Mouse (Mus musculus) gastrocnemius, postnatal 4 days (tissue): ENCODE data around the gene Pard3. TPM values are rescaled to one million over a fixed set of nuclear protein-coding genes. Genes with fewer than 3 reads are reported as not detected.

Experiments used
- DNase-seq, 2 experiments: peaks; one replicate each; pipeline ENCODE4 v3.0.0; 2021 to 2022; ENCODE audit warnings: low spot score in 2 of 2, mixed read lengths in 2 of 2
- total RNA-seq, 2 experiments: library from RNA; stranded (reverse); gene quantifications; 2 replicates each; pipeline ENCODE4 v1.2.3; 2021

The Pard3 gene
- total RNA-seq, 2 experiments from 2014 or later, result 48.7 to 52.2 TPM

DNA sequence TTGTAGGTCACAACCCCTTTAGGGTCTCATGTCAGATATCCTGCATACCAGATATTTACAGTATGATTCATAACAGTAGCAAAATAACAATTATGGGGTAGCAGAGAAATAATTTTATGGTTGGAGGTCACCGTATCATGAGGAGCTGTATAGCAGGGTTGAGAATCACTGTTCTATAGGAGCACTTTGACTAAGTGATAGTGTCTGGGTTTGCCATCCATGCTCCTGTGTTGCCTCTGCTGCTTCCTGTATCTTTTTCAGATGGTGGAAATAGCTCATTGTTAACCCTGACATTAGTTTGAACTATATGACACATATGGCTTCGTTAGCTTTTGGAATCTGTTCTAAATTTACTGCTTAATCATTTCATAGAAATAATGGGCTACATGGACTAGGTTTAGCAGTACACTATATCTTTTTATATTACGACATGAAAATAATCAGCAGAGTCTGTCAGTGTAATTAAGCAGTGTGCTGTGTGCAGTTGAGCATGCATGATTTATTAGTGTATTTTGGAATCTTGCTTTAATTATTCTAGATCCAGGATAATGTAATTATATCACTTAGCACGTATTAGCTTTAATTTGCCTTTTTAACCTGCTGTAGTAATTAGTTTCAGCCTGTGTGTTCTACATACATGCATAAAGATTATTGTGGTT lies 347.6 kb downstream of the Pard3 start:
- no peak for DNase-seq

DNA sequence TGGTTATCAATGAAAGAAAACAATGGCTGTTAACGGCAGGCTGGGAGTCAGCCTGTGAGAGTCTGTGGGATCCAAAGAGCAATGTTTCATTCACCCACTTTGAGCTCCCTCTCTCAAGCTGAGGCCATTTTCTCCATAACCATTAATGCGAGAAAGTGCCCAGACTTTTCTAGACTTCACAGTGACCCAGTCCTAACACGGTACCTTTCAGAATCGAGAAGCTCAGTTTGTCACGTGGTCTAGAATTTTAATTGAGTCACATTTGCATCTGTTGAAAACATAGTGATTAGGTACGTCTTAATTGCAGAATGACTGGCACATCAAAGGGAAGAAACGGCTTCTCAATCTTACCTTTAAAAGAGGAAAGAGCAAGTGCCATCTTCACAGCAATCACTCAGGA lies 359.3 kb downstream of the Pard3 start:
- DNase-seq, result no peak

DNA sequence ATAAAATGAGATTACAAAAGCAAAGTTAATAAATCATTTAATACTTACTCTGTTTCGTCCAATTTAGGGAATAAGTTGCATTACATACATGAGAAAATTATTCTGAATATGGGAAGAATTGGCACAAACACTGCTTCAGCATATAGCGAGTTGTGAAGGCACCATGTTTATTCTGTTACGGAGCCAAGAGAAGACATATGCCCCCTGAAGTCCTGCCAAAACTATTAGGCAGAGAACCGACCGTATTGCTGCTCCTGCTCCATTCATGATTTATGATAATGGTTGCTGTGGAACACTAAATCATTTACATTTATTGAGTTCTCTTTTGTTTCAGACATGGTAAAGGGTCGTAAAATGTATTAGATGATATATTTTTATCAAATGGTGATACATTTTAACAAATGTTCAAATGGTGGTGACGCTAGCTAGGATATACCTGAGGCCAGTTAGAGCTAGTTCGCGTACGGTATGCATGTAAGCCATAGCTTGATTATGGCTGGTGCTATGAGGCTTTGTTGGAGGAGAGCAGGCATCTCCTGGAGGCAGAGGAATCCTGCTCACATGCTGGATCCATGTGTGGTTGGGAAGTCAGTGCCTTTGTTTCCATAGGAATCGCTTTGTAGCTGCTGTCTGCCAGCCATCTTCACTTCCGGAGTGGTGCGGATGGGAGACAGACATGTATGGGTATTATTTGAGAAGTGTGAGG lies 360.7 kb downstream of the Pard3 start:
- DNase-seq, result no peak

DNA sequence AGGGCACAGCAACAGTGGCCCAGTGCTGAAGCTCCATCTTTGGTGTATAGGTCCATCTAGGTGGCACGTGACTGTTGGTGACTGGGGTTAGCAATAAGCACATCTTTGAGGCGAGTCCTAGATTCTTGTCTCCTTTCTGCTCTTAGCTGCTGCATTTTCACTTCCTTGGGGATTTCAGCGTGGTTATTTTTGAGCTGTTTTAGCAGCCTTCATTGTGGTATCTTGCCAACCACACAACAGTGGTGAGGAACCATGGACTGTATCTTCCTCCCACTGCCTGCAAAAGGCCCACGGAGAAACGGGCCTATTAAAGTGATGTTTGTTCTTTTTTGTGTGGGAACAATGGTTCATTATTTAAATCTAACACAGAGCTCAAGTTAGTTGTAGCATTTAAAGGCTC lies 363.2 kb downstream of the Pard3 start:
- DNase-seq, result no peak

DNA sequence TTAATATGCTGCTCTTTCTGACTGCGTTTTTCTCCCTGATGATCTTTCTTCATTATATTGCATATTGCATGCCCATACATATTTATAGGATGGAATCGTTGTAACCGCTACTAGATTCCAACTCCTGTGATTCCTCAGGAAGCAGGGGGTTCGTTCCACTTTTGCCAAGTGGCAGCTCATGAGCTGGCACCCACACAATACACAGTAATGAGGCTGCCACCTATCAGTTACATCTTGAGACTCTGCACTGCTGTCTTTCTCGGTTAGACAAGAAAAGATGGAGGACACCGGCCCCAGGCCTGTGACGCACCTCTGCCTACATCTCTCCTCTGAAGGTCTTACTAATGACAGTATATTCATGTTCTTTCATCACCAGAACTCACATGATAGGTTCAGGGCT lies 364.3 kb downstream of the Pard3 start:
- no peak for DNase-seq

DNA sequence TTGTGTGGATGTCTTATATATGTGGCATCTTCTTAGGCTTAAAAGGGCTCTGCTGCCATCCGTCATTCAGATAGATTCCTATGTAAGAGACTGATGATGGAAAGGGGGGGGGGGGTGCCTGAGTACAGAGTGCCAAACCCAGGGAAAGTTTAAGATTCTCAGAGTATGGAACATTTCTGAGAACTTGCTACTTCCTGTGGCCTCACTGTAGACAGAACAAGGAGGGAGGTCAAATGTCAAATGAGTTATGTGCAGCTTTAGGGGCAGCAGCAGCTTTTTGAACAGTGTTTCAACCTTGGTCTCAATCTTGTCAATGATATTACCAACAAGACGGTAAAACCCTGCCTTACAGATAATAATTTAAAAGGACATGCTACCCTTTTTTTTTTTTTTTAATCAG lies 367.5 kb downstream of the Pard3 start:
- DNase-seq, result no peak

DNA sequence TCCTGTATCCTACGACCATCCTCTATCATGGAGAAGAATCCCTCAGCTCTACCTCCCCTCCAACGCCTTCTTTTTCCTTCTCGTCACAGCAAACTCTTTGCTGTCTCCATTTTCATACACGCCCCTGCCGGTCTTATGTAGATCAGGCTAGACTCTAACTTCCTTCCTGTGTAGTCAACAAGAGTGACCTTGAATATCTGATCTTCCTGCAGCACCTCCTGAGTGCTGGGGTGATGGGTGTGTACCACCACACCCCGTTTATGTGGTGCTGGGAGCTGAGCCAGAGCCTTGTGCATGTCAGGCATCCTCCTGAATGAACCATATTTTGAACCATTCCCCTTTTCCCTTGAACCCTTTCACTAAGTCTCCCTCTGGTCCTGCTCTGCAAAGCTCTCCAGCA lies 372.3 kb downstream of the Pard3 start:
- DNase-seq, result no peak

DNA sequence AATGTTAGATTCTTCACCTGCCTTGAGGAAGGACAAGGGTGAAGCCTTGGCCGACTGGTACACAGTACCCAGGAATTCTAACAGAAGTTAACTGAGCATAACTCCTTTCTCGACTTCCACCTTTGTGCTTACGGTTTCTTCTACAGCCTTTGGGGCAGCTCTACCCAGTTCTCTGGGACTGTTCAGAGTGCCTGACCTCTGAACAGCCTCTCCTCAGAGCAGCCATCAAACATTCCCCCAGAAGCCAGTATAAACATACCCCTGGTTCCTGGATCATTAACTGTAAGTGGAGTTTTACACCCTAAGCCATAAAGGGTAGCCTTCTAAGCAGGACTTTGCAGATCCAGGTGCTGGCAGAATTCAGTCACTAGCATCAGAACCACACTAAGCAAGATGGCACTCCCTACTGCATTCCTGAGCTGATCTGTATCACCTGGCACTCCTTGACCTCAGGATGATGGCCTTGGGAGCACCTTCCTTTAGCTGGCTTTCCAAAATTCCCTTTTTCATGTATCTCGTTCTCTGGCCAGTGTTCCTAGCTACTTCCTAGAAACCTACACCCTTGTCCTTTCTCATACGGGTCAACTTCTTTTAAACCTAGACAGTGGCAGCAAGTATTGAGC lies 374.0 kb downstream of the Pard3 start:
- DNase-seq, result no peak

DNA sequence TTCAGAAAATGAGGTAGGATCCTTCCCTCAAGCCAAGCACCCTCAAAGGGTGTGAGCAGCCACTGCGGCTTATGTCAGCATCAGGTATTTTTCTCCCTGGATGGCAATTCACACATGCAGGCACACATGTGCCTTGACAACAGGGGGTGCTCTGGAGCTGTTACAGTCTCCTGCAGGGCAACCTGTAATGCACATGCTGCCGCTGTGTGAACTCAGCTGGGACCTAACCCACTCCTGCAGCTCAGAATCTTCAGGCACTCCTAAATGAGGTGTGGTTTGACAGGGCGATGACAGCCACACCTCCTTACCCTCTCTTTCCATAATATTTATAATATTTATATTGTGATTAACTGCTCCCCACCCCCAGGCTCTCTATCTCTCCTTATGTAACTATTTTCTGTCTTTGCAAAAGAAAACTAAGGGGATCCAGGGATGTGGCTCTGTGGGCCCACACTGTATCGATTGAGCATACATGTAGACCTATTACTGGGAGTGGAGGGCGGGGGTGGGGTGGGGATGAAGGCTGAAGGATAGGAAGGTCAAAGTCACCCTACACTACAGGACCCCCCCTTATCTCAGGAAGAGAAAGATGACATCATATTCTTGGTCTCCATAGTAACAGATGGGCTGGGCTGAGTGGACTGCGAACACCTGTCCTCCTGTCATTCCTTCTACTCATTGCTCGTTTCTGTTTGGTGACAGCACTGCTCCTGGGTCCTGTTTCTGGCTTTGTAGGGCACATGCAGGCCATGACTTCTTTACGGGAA lies 375.1 kb downstream of the Pard3 start:
- DNase-seq, result peak in 1 of 2 experiments; percentile 24

DNA sequence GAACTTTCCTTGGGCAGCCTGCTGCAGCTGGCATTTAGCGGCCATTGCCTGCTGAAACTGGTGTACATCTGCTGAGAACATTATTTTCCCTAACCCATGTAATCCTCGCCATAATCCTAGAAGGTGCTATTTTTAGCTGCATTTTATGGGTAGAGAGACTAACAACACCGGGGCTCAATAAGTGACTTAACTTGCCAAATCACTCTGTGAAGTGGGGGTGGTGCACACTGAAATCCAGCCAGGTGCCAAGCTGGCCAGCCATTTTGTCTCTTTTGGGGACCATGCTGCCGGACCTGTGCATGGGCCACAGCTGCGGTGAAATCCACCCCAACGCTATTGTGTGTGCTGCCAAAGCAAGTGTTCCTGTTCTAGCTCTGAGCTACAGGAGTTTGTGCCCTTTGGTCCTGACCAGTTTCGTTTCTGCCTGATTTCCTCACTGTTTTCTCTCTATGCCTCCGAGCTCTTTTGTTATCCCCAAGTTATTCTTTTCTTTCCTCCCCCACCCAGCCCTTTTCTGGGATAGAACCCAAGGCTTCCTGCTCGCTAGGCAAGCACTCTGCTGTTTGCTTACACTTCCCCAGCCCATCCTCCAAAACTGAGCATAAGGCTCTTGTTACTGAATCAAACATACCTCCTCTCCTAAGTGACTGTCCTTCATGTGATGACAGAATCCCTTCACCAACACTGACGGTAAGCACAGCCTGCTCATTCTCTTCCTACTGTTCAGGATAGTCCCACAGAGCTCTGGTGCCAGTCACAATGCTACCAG lies 375.9 kb downstream of the Pard3 start:
- peak in 1 of 2 experiments; percentile 32 for DNase-seq

DNA sequence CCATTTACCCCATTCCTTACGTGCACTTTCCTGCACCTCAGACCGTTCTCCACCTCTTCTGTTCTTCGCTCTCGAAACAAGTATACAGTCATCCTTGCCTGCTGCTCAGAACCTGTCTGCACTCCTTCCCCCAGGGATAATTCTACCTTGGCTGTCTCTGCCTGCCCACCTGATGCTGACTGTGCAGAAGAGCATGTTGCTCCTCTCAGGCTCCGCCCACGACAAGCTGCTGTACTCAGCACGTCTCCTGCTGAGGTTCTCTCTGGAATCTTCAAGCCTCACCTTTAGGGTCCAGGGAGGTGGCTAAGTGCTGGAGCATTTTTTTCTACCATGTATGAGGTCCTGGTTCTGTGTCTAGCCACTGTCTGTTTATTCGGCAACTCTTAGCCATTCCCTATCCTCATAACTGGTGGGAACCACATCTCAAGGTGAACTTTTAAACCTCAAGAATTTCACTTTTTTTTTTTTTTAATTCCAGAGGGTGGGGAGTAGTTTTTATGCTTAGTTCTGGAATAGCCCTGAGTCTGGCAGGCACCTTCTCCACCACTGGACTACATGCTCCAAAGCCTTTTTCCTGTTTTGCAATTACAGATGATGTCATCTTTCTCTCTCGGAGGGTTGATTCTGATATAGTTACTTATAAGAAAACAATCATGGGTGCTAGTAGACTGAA lies 376.6 kb downstream of the Pard3 start:
- DNase-seq, result no peak

DNA sequence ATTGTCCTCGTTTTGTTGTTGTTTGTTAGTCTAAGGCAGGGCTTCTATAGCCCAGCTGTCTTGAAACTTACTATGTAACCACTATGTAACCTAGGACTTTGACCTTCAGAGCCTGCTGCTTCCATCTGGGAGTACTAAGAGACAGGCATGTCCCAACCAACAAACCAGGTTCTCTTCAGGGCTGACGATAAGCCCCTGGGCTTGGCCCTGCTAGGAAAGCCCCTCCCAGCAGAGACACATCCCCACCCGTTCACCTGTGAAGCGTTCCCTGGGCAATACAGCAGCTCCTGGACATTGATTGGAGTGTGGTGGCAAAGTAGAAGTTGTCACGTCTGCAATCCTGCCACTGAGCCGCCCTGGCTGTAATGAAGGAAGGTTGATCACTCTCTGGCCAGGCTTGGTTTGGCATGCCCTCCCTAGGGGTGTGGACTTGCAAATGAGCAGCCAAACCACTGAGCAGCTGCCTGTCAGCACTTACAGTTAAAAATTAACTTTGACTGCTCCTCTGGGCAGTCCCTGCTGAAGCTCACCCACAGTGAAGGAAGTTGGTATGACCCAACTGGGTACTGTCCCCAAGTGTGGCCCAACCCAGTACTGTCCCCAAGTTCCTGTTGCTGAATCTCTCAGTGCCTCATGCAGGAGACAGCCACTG lies 377.3 kb downstream of the Pard3 start:
- DNase-seq, result peak in 1 of 2 experiments; percentile 25

DNA sequence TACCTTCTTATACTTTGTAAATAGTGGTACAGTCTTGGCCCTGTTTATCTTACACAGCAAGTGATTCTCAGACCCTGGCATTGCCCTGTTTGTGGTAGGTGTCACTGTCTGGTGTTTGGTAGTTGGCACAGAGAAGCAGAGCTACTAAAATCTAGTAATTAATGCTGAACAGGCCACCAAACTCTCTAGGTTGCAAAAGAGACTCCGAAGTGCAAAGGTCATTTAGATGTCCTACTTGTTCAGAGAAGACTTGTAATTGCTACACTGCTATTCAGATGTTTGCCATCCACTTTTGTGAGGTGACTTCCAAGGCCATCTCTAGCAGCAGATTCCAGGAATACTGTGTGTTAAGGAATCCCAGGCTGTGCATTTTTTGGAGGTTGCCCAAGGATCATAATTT lies 383.7 kb downstream of the Pard3 start:
- DNase-seq, result no peak

DNA sequence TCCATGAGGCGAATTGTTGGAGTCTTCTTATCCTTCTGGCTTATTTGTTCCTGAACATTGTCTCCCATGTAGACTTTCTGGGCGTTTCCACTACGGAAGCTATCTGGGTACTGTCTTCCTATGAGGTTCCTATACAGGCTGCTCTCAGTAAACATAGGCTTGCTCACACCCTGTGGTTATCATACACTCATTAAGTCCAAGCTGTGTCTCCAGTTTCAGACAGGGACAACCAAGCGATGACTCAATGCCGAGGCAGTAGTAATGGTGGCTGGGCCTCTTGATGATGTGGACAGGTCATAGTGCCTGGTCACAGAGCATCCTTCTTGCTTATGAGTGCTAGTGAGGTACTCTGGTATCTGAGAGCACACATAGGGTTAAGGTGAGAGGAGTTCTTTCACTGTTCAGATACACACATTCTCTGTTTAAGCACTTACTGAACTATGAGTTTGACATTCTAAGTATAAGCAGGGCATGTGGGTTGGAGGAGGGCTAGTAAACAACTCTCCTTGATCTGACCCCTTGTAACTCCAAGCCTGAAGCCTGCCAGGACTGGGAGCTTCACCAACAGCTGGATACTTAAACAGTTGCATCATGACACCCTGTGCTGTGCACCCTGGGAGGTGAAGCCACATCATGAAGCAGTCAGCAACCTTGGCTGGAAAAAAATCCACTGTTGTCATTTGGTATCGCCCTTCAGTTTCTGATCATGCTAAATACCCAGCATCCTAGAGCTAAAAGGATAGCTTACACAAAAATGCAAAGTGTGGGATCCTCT lies 385.6 kb downstream of the Pard3 start:
- DNase-seq, result no peak

DNA sequence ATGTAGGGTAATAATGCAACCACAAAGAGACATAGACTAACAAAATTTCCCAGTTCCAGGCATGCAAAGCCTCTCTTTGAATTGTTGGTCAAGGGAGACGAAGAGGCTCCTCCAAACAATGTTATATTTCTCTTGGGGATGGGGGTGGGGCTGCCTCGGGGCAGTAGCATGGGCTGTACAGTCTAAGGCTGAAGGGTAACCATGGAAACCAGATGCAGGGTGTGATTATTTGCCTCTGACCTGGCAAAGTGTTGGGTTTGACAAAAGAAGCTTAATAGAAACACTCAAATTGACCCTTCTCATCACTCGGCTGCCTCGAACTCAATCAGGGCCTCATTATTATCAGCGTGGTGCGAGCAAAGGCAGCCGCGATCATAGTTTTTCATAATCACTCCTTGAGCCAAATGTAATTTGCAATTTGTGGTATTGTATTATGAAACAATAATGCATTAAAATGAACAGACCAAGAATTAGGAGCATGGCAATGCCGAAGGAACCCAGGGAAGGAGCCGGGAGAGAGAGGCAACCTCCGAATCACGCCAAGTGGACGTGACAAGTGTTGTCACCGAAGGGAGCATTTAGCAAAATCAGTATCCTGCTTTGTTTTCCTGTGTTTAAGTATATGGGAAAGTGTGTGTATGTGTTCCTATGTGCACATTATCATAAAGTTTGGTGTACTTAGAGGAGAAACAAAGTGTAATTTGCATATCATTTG lies 387.4 kb downstream of the Pard3 start:
- DNase-seq, result no peak

DNA sequence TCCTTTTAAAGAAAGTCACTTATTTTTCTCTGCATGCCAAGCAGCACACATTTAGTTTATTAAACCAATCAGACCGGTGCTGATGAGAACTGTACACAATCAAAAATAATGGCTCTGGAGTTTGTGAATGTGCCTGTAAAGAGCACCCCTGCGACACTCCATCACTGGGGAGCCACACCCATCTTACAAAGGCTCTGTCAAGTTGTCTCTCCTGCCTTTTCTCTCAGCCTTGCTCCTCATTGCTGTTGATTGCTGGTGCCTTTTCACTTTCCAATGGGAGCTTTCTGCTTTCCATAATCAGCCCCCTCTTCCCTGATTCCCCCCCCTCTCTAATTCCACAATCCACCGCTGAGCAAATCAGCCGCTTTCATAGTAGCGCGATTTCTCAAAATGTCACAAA lies 388.7 kb downstream of the Pard3 start:
- DNase-seq, result no peak

DNA sequence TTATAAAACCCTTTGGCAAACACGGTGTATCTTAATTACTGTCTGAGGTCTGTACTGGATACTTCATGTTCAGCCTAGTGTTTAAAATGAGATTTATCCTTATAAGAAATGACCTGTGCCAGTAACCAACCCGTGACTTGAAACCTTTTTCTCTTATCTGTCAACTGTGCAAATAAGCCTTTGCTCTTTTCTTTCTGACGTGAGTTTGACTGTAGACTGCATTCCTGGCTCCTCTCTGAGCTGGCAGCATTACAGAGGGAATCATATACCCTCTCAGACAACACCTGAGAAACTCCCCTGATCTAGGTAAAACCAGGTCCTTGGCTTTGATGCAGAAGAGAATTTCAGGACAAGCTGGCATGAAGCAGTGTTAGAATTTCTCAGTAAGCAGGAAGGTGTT lies 394.2 kb downstream of the Pard3 start:
- DNase-seq, result no peak

DNA sequence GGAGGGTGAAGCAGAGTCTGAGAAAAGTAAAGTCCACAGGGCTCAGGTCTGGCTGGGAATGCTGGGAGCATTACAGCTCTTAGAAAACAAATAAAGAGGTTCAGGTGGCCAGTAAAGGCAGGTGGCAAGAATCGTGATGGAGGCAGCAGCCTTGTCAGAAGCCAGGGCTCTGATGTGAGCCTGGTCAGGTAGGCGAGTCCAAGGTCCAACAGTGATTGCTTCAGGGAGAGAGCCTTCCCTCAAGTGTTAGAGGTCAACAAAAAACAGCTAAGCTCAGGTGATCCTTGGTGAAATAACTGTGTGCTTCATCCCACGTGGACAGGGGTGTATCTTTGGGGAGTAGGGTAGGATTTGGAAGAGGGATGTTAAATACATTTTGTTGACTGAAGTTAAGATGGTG lies 397.5 kb downstream of the Pard3 start:
- no peak for DNase-seq
